In genomic region chr5:118026343-118026742, GRCm38 (mm10) we compare ENCODE assay signal across 13 mouse cellular contexts. TPM values are rescaled to one million over a fixed set of nuclear protein-coding genes. Genes with fewer than 3 reads are reported as not detected.
A peak's percentile ranks its signal among the peaks of the same experiment; 100 is the strongest.
DNase-seq lines count a peak whose midpoint lies in the region; ATAC-seq lines count a peak whose summit lies in the region.
"Had no signal": no experiment of that assay in that cellular context is flagged by ENCODE, and none has a peak within 500 bp of the region (broad histone marks: within the 10 kb centered on the region; RNA-seq: fewer than 3 reads in every experiment).

No protein-coding gene starts in this region.

- WGBS in heart, embryonic 12.5 days = 3% methylated on average over 13 of the region's 13 CpGs
- 2% methylated on average over 13 of the region's 13 CpGs for WGBS in lung, embryonic 15.5 days
- under 1% methylated on average over 13 of the region's 13 CpGs for WGBS in hindbrain, embryonic 12.5 days
- under 1% methylated on average over 13 of the region's 13 CpGs for WGBS in midbrain, embryonic 13.5 days

- peak overlapping the region; percentile 99 for H3K4me2 ChIP-seq in heart, embryonic 12.5 days
- H3K4me2 ChIP-seq in lung, embryonic 15.5 days = peak overlapping the region; percentile 22; the same call in 1 of the 2 replicates
- H3K4me2 ChIP-seq in hindbrain, embryonic 12.5 days (replicated peaks) = peak overlapping the region; percentile 99
- H3K4me2 ChIP-seq in midbrain, embryonic 13.5 days (replicated peaks) = peak overlapping the region; percentile 99; the same call in 1 of the 2 replicates

- intact Hi-C loops in gastrocnemius, postnatal 36 days (cut with DNase I) = no loop called here

- ATAC-seq in heart, embryonic 12.5 days (ENCODE audit: insufficient number of reproducible peaks, low FRiP score) = no peak
- ATAC-seq in lung, embryonic 15.5 days (ENCODE audit: borderline replicate concordance, extremely low read depth, low FRiP score, low TSS enrichment) = no peak
- ATAC-seq in hindbrain, embryonic 12.5 days (ENCODE audit: low FRiP score) = no peak
- no peak for ATAC-seq in midbrain, embryonic 13.5 days
- no peak for ATAC-seq in monocyte, adult 5-6 weeks (replicated peaks; ENCODE audit: insufficient number of reproducible peaks, low FRiP score, low TSS enrichment, poor library complexity, severe bottlenecking)

- peaks cover 52% of the 10 kb centered on the region for H3K27me3 ChIP-seq in heart, embryonic 12.5 days (replicated peaks)
- peaks cover 51% of the 10 kb centered on the region for H3K27me3 ChIP-seq in lung, embryonic 15.5 days
- H3K27me3 ChIP-seq in hindbrain, embryonic 12.5 days = peaks cover 62% of the 10 kb centered on the region
- H3K27me3 ChIP-seq in midbrain, embryonic 13.5 days = peaks cover 60% of the 10 kb centered on the region

- H3K36me3 ChIP-seq in heart, embryonic 12.5 days = no peaks in the 10 kb centered on the region
- H3K36me3 ChIP-seq in lung, embryonic 15.5 days = no peaks in the 10 kb centered on the region
- no peaks in the 10 kb centered on the region for H3K36me3 ChIP-seq in hindbrain, embryonic 12.5 days
- H3K36me3 ChIP-seq in midbrain, embryonic 13.5 days = no peaks in the 10 kb centered on the region

- DNase-seq in heart, adult 8-10 months (ENCODE audit: low spot score) = no peak
- no peak for DNase-seq in lung, postnatal 14 days
- no peak for DNase-seq in gastrocnemius, postnatal 36 days
- DNase-seq: adrenal gland, postnatal 25 days; cerebellum, adult 11 months; layer of hippocampus, adult 9-11 months; lung, postnatal 36 days; right cerebral cortex, postnatal 14 days had no signal

- H3K4me1 ChIP-seq in heart, embryonic 12.5 days (replicated peaks) = peaks cover 51% of the 10 kb centered on the region
- H3K4me1 ChIP-seq in lung, embryonic 15.5 days = peaks cover 41% of the 10 kb centered on the region
- peaks cover 40% of the 10 kb centered on the region for H3K4me1 ChIP-seq in hindbrain, embryonic 12.5 days
- peaks cover 45% of the 10 kb centered on the region for H3K4me1 ChIP-seq in midbrain, embryonic 13.5 days (replicated peaks)

- no peak overlapping the region for H3K27ac ChIP-seq in heart, embryonic 12.5 days (ENCODE audit: poor library complexity, severe bottlenecking)
- no peak overlapping the region for H3K27ac ChIP-seq in lung, embryonic 15.5 days
- no peak overlapping the region for H3K27ac ChIP-seq in hindbrain, embryonic 12.5 days
- H3K27ac ChIP-seq in midbrain, embryonic 13.5 days = no peak overlapping the region

- no peaks in the 10 kb centered on the region for H3K9me3 ChIP-seq in heart, embryonic 12.5 days (replicated peaks)
- no peaks in the 10 kb centered on the region for H3K9me3 ChIP-seq in lung, embryonic 15.5 days
- H3K9me3 ChIP-seq in hindbrain, embryonic 12.5 days (replicated peaks) = no peaks in the 10 kb centered on the region; the same call in 1 of the 2 replicates
- H3K9me3 ChIP-seq in midbrain, embryonic 13.5 days = no peaks in the 10 kb centered on the region

- H3K9ac ChIP-seq in heart, embryonic 12.5 days = peak overlapping the region; percentile 44; the same call in 1 of the 2 replicates
- no peak overlapping the region for H3K9ac ChIP-seq in lung, embryonic 15.5 days
- H3K9ac ChIP-seq in hindbrain, embryonic 12.5 days = no peak overlapping the region
- peak overlapping the region; percentile 8; the same call in 1 of the 2 replicates for H3K9ac ChIP-seq in midbrain, embryonic 13.5 days (replicated peaks)

- peak overlapping the region; percentile 67; the same call in 1 of the 2 replicates for H3K4me3 ChIP-seq in heart, embryonic 12.5 days
- H3K4me3 ChIP-seq in lung, embryonic 15.5 days = no peak overlapping the region
- H3K4me3 ChIP-seq in hindbrain, embryonic 12.5 days = no peak overlapping the region
- no peak overlapping the region for H3K4me3 ChIP-seq in midbrain, embryonic 13.5 days (replicated peaks)

RNA-seq across cellular contexts. Expression of gene Tesc, which starts 1.2 kb away (rescaled TPM):
- 17.3 and 20.4 TPM in 2 replicates for polyA plus RNA-seq in heart, embryonic 12.5 days (2016; fragmentation: Nextera tagmentation; extraction: Ambion mirVana)
- total RNA-seq in heart, adult 8-10 months (2022) = 100 to 1,000 TPM; 204 to 264 (median 228) TPM
- 8.5 and 8.8 TPM in 2 replicates for polyA plus RNA-seq in lung, embryonic 15.5 days (2015; fragmentation: Nextera tagmentation; extraction: Ambion mirVana)
- 0.53 and 0.56 TPM in 2 replicates for polyA plus RNA-seq in hindbrain, embryonic 12.5 days (2016; fragmentation: Nextera tagmentation; extraction: Ambion mirVana)
- polyA plus RNA-seq in midbrain, embryonic 13.5 days (2015; fragmentation: Nextera tagmentation; extraction: Ambion mirVana) = 2.9 TPM in 2 replicates
- 1.9 to 6.9 TPM (median 2.7 TPM) in 3 replicates for total RNA-seq in monocyte, adult 5-6 weeks (2017)
- total RNA-seq in gastrocnemius, postnatal 36 days (2021) = under 1 TPM; 0.44 to 0.71 TPM

RNA-seq across cellular contexts. Expression of gene Fbxo21, which starts 49.8 kb away (rescaled TPM):
- polyA plus RNA-seq in heart, embryonic 12.5 days (2016; fragmentation: Nextera tagmentation; extraction: Ambion mirVana) = 67.3 and 71.2 TPM in 2 replicates
- 10 to 100 TPM; 29.2 to 43.0 (median 35.2) TPM for total RNA-seq in heart, adult 8-10 months (2022)
- 54.7 and 56.8 TPM in 2 replicates for polyA plus RNA-seq in lung, embryonic 15.5 days (2015; fragmentation: Nextera tagmentation; extraction: Ambion mirVana)
- 132 and 133 TPM in 2 replicates for polyA plus RNA-seq in hindbrain, embryonic 12.5 days (2016; fragmentation: Nextera tagmentation; extraction: Ambion mirVana)
- 152 and 154 TPM in 2 replicates for polyA plus RNA-seq in midbrain, embryonic 13.5 days (2015; fragmentation: Nextera tagmentation; extraction: Ambion mirVana)
- total RNA-seq in monocyte, adult 5-6 weeks (2017) = 7.4 to 11.1 TPM (median 10.7 TPM) in 3 replicates
- total RNA-seq in gastrocnemius, postnatal 36 days (2021) = 10 to 100 TPM in 1 of 2 experiments, 1 to 10 TPM in 1; 8.5 to 13.6 TPM

Comparison
In these comparisons a context has a peak if more than half of its experiments do, and no peak if none do; other contexts are left out.
1. H3K4me2 ChIP-seq: peak in every context shown above with its lines; median percentile 99 in heart, embryonic 12.5 days; 99 in hindbrain, embryonic 12.5 days; 99 in midbrain, embryonic 13.5 days; 22 in lung, embryonic 15.5 days.
2. H3K9ac ChIP-seq: peak in heart, embryonic 12.5 days (single experiment) and midbrain, embryonic 13.5 days (single experiment); none in lung, embryonic 15.5 days (single experiment) and hindbrain, embryonic 12.5 days (single experiment).